In the genomic region with DNA sequence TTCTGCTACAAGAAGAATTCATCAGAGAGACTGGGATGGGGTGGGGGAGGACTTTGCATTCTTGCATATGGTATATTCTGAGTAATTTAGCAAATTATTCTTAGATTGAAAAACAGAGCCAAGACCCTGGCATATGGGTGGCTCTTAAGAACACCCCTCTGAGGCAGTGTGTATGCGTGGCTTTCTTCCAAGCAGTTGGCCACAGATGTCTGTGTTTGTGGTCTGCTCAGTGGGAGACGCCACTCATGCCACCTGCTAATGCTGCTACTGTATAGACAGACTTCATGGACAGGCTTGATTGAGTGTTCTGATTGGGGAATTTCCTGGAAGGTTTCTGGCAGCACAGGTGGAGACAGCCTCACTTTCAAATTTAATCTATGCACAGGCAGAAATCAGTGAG, we compare ENCODE assay signal across 8 mouse cellular contexts.
DNase-seq lines count a peak whose midpoint lies in the region; ATAC-seq and TF ChIP-seq lines count a peak whose summit lies in the region.
"Had no signal": no experiment of that assay in that cellular context is flagged by ENCODE, and none has a peak within 500 bp of the region (broad histone marks: within the 10 kb centered on the region; RNA-seq: fewer than 3 reads in every experiment).

No protein-coding gene starts in this region.

- H3K27ac ChIP-seq in layer of hippocampus, adult 2 months = no peak overlapping the region
- no peak overlapping the region for H3K27ac ChIP-seq in kidney, embryonic 16.5 days (ENCODE audit: low read length)

- no peak overlapping the region for H3K4me3 ChIP-seq in layer of hippocampus, adult 2 months
- no peak overlapping the region for H3K4me3 ChIP-seq in kidney, embryonic 16.5 days (ENCODE audit: low read length)

- H3K27me3 ChIP-seq in kidney, embryonic 16.5 days (ENCODE audit: insufficient read depth, low read length) = no peaks in the 10 kb centered on the region

- H3K9me3 ChIP-seq in kidney, embryonic 16.5 days (ENCODE audit: low read length) = no peaks in the 10 kb centered on the region

- no peak for ATAC-seq in kidney, embryonic 16.5 days (ENCODE audit: low FRiP score, low TSS enrichment)
- ATAC-seq: inflammation-experienced regulatory T-cells, adult 6 months had no signal

- 78% methylated on average over 2 of the region's 2 CpGs for WGBS in kidney, embryonic 16.5 days

- H3K9ac ChIP-seq in kidney, embryonic 16.5 days (replicated peaks; ENCODE audit: low read length) = no peak overlapping the region

- TF ChIP-seq CTCF in layer of hippocampus, adult 2 months (conservative IDR thresholded peaks at IDR 0.05) = no peak

- DNase-seq in cerebellum, adult 11 months = peak; percentile 55
- DNase-seq in cerebellum, postnatal 14 days = peak; percentile 65 to 79
- DNase-seq in layer of hippocampus, adult 2 months (ENCODE audit: low spot score in 2 of 2) = peak; percentile 35 to 59
- DNase-seq in right cerebral cortex, adult 18-20 months = peak; percentile 24
- no peak for DNase-seq in spleen, adult 12 weeks (ENCODE audit: low spot score)
- no peak for DNase-seq in gastrocnemius, postnatal 10 days

- no peaks in the 10 kb centered on the region for H3K36me3 ChIP-seq in kidney, embryonic 16.5 days (ENCODE audit: insufficient read depth, low read length)

- H3K4me1 ChIP-seq in kidney, embryonic 16.5 days (ENCODE audit: insufficient read depth, low read length) = peaks cover 6% of the 10 kb centered on the region; the same call in 1 of the 2 replicates

- no peak overlapping the region for H3K4me2 ChIP-seq in kidney, embryonic 16.5 days (replicated peaks; ENCODE audit: low read depth, low read length)

Comparison
In these comparisons a context has a peak if more than half of its experiments do, and no peak if none do; other contexts are left out.
1. DNase-seq: peak in cerebellum, adult 11 months (single experiment), cerebellum, postnatal 14 days (2 of 2), layer of hippocampus, adult 2 months (2 of 2) and right cerebral cortex, adult 18-20 months (single experiment); none in spleen, adult 12 weeks (single experiment) and gastrocnemius, postnatal 10 days (single experiment).